Mouse (Mus musculus) limb, embryonic 11.5 days (tissue): ENCODE measurements at regions not wholly inside any gene's neighbourhood (a gene's known extent, or its start where the extent isn't known, plus 50 kb on each side); places are given as distances from the start of the nearest gene placed in this dataset.
A peak's percentile ranks its signal among the peaks of the same experiment; 100 is the strongest.

Experiments used
- ATAC-seq: fragments of 200-750 bp; cut with Nextera tagmentation; 2 replicates; pipeline ENCODE4 v1.8.0; 2017; ENCODE audit warnings: low read depth; ENCODE audit not compliant: insufficient number of reproducible peaks, low FRiP score, low TSS enrichment
- DNase-seq: peaks from one replicate; pipeline ENCODE4 v3.0.0-alpha.2; 2015; ENCODE audit warnings: low spot score
- H3K27ac ChIP-seq: fragments of 300-500 bp; sonication (generic); replicated peaks from 2 replicates; pipeline ENCODE4 v1.5.1; 2014; ENCODE audit warnings: low read depth, mild to moderate bottlenecking, low read length
- H3K27me3 ChIP-seq: fragments of 300-500 bp; sonication (generic); 2 replicates; pipeline ENCODE4 v1.6.1; 2014; ENCODE audit warnings: mild to moderate bottlenecking, low read length, mixed read lengths; ENCODE audit not compliant: control insufficient read depth, insufficient read depth
- H3K36me3 ChIP-seq: fragments of 300-500 bp; sonication (generic); 2 replicates; pipeline ENCODE4 v1.6.1; 2014; ENCODE audit warnings: mild to moderate bottlenecking, low read length, moderate library complexity, mixed read lengths; ENCODE audit not compliant: control insufficient read depth, insufficient read depth
- H3K4me1 ChIP-seq: fragments of 300-500 bp; sonication (generic); 2 replicates; pipeline ENCODE4 v1.6.1; 2014; ENCODE audit warnings: low read length, mixed read lengths; ENCODE audit not compliant: control insufficient read depth, insufficient read depth
- H3K4me2 ChIP-seq: fragments of 300-500 bp; sonication (generic); 2 replicates; pipeline ENCODE4 v1.6.1; 2014; ENCODE audit warnings: low read depth, mild to moderate bottlenecking, moderate library complexity; ENCODE audit not compliant: severe bottlenecking
- H3K4me3 ChIP-seq: fragments of 300-500 bp; sonication (generic); 2 replicates; pipeline ENCODE4 v1.5.1; 2014; ENCODE audit warnings: low read depth, low read length
- H3K9ac ChIP-seq: fragments of 300-500 bp; sonication (generic); 2 replicates; pipeline ENCODE4 v1.6.1; 2014; ENCODE audit warnings: mild to moderate bottlenecking, low read length
- H3K9me3 ChIP-seq: fragments of 300-500 bp; sonication (generic); 2 replicates; pipeline ENCODE4 v1.6.1; 2016; ENCODE audit warnings: low read length; ENCODE audit not compliant: control insufficient read depth
- WGBS: fragments of 180-500 bp; shearing (Covaris S2); extraction: QIAGEN DNeasy Blood & Tissue Kit; methylation state at CpG from one replicate; pipeline ENCODE4 v1.1.7; 2014; 5-methylcytosine and 5-hydroxymethylcytosine counted together

GRCm38 (mm10) chr4:37727414-37727813 is 775.9 kb upstream of the Lingo2 start:
- H3K9ac ChIP-seq = no peak overlapping the region
- peak; percentile 62 for ATAC-seq
- H3K27ac ChIP-seq = no peak overlapping the region
- no peaks in the 10 kb centered on the region for H3K27me3 ChIP-seq
- 14% methylated on average over 1 of the region's 1 CpGs for WGBS
- no peak overlapping the region for H3K4me3 ChIP-seq
- no peaks in the 10 kb centered on the region for H3K4me1 ChIP-seq
- DNase-seq = peak; percentile 48
- no peak overlapping the region for H3K4me2 ChIP-seq
- H3K36me3 ChIP-seq = no peaks in the 10 kb centered on the region
- no peaks in the 10 kb centered on the region for H3K9me3 ChIP-seq
